In the genomic region with DNA sequence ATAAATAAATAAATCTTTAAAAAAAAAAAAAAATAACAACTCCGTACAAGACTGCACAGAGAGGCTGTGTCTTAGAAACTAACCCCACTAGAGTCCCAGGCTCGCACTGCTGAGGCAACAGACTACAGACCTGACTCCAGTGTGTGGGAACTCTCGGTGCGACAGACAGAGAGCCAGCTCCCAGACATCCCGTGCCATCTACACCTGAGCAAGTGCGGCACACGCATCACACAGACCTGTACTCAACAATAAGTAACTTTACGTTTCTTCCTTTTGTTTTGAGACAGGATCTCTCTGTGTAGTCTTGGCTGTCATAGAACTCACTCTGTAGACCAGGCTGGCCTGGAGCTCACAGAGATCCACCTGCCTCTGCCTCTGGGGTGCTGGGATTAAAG, we compare ENCODE assay signal across 18 mouse cellular contexts. TPM values are rescaled to one million over a fixed set of nuclear protein-coding genes. Genes with fewer than 3 reads are reported as not detected.
DNase-seq lines count a peak whose midpoint lies in the region; ATAC-seq and TF ChIP-seq lines count a peak whose summit lies in the region.
"Had no signal": no experiment of that assay in that cellular context is flagged by ENCODE, and none has a peak within 500 bp of the region (broad histone marks: within the 10 kb centered on the region; RNA-seq: fewer than 3 reads in every experiment).

No protein-coding gene starts in this region.

- no peaks in the 10 kb centered on the region for H3K9me3 ChIP-seq in kidney, embryonic 15.5 days (replicated peaks)
- H3K9me3 ChIP-seq in liver, embryonic 14.5 days (ENCODE audit: control insufficient read depth, low read length): no peaks in the 10 kb centered on the region
- H3K9me3 ChIP-seq: heart, embryonic 12.5 days had no signal

- TF ChIP-seq CTCF in liver, embryonic 14.5 days (IDR thresholded peaks at IDR 0.05; ENCODE audit: low read depth): no peak

- peaks cover 7% of the 10 kb centered on the region; the same call in 1 of the 2 replicates for H3K36me3 ChIP-seq in kidney, embryonic 15.5 days
- H3K36me3 ChIP-seq in liver, embryonic 14.5 days (replicated peaks; ENCODE audit: control insufficient read depth, insufficient read depth, low read depth): no peaks in the 10 kb centered on the region

- H3K9ac ChIP-seq in kidney, embryonic 15.5 days: no peak overlapping the region
- no peak overlapping the region for H3K9ac ChIP-seq in liver, embryonic 14.5 days (replicated peaks)
- H3K9ac ChIP-seq: forebrain, postnatal 0 days had no signal

- no peak overlapping the region for H3K4me2 ChIP-seq in kidney, embryonic 15.5 days
- H3K4me2 ChIP-seq in liver, embryonic 14.5 days (ENCODE audit: low read depth): peak overlapping the region; percentile 74
- H3K4me2 ChIP-seq: midbrain, embryonic 11.5 days had no signal

- DNase-seq in kidney, postnatal 14 days: no peak
- DNase-seq in 416B (ENCODE audit: low read depth) (peak; percentile 7), A20 (ENCODE audit: low read depth, low spot score) (peak; percentile 27)
- DNase-seq in liver, embryonic 14.5 days (ENCODE audit: low read depth in 3 of 3, low spot score in 3 of 3): no peak
- DNase-seq in left cerebral cortex, postnatal 10 days (ENCODE audit: extremely low spot score in 1 of 2, low spot score in 2 of 2): no peak
- DNase-seq in cerebellum, postnatal 25 days: no peak
- DNase-seq: adrenal gland, postnatal 36 days; forebrain, postnatal 0 days; kidney, adult 8-10 months; kidney, postnatal 4 days; lung, postnatal 36 days; right cerebral cortex, postnatal 14 days had no signal

- no peak for TF ChIP-seq EP300 in liver, embryonic 14.5 days (IDR thresholded peaks at IDR 0.05; ENCODE audit: low read depth)

- H3K4me3 ChIP-seq in kidney, embryonic 15.5 days (replicated peaks): no peak overlapping the region
- peak overlapping the region; percentile 31 to 36; a peak in 2 of 4 replicates for H3K4me3 ChIP-seq in liver, embryonic 14.5 days (ENCODE audit: insufficient read depth in 1 of 2, low read depth in 2 of 2, low read length in 2 of 2)
- H3K4me3 ChIP-seq: heart, embryonic 12.5 days had no signal

- no peak for ATAC-seq in kidney, embryonic 15.5 days (replicated peaks; ENCODE audit: low FRiP score)
- no peak for ATAC-seq in liver, embryonic 14.5 days (ENCODE audit: insufficient read depth)
- ATAC-seq: activated CD4-positive, CD25-positive, alpha-beta regulatory T cell, adult 4 months; forebrain, postnatal 0 days; inflammation-experienced regulatory T-cells, adult 6 months; Patski had no signal

- H3K4me1 ChIP-seq in kidney, embryonic 15.5 days: peaks cover 60% of the 10 kb centered on the region
- H3K4me1 ChIP-seq in liver, embryonic 14.5 days (replicated peaks; ENCODE audit: control insufficient read depth in 2 of 2, insufficient read depth in 2 of 2, low read length in 1 of 2): peaks cover 66 to 76% of the 10 kb centered on the region in 2 experiments

- 0 out of 2 replicates have a peak overlapping the region, but pooled peaks have one; percentile 45 for H3K27ac ChIP-seq in kidney, embryonic 15.5 days
- H3K27ac ChIP-seq in liver, embryonic 14.5 days: peak overlapping the region; percentile 3

- intact Hi-C loops in left cerebral cortex, postnatal 10 days (cut with DNase I): loop anchor here (10.0 kb wide), 1 partner anchor 263 kb away; the partner anchor contains the start of gene Tcf3

- H3K27me3 ChIP-seq in kidney, embryonic 15.5 days: no peaks in the 10 kb centered on the region
- H3K27me3 ChIP-seq in liver, embryonic 14.5 days (ENCODE audit: control insufficient read depth, insufficient read depth, low read length): no peaks in the 10 kb centered on the region
- H3K27me3 ChIP-seq: heart, embryonic 12.5 days; Patski had no signal

- 89% methylated on average over 8 of the region's 8 CpGs for WGBS in kidney, embryonic 15.5 days
- WGBS in liver, embryonic 14.5 days (ENCODE audit: insufficient replicate concordance): 62% methylated on average over 8 of the region's 8 CpGs

RNA-seq across cellular contexts. Expression of gene Mob3a, which starts 4.4 kb away (rescaled TPM):
- polyA plus RNA-seq in kidney, embryonic 15.5 days (2015; fragmentation: Nextera tagmentation; extraction: Ambion mirVana): 37.7 and 41.5 TPM in 2 replicates
- polyA plus RNA-seq in liver, embryonic 14.5 days (2012; rRNA removed): 13.0 and 15.8 TPM in 2 replicates
- polyA plus RNA-seq in liver, embryonic 14.5 days (2014; fragmentation: Nextera tagmentation; extraction: Ambion mirVana): 14.2 and 16.0 TPM in 2 replicates
- 10 to 100 TPM; 21.8 to 24.7 TPM for total RNA-seq in left cerebral cortex, postnatal 10 days (2021)

RNA-seq across cellular contexts. Expression of gene Izumo4, which starts 4.6 kb away (rescaled TPM):
- 22.8 and 26.2 TPM in 2 replicates for polyA plus RNA-seq in kidney, embryonic 15.5 days (2015; fragmentation: Nextera tagmentation; extraction: Ambion mirVana)
- 9.9 and 11.3 TPM in 2 replicates for polyA plus RNA-seq in liver, embryonic 14.5 days (2012; rRNA removed)
- 4.0 and 6.0 TPM in 2 replicates for polyA plus RNA-seq in liver, embryonic 14.5 days (2014; fragmentation: Nextera tagmentation; extraction: Ambion mirVana)
- 10 to 100 TPM; 56.3 to 63.5 TPM for total RNA-seq in left cerebral cortex, postnatal 10 days (2021)

RNA-seq across cellular contexts. Expression of gene Mknk2, which starts 19.5 kb away (rescaled TPM):
- 95.3 and 103 TPM in 2 replicates for polyA plus RNA-seq in kidney, embryonic 15.5 days (2015; fragmentation: Nextera tagmentation; extraction: Ambion mirVana)
- polyA plus RNA-seq in liver, embryonic 14.5 days (2012; rRNA removed): 59.7 and 69.1 TPM in 2 replicates
- polyA plus RNA-seq in liver, embryonic 14.5 days (2014; fragmentation: Nextera tagmentation; extraction: Ambion mirVana): 58.7 and 74.3 TPM in 2 replicates
- total RNA-seq in left cerebral cortex, postnatal 10 days (2021): 10 to 100 TPM; 46.1 to 47.1 TPM

RNA-seq across cellular contexts. Expression of gene Btbd2, which starts 40.5 kb away (rescaled TPM):
- polyA plus RNA-seq in kidney, embryonic 15.5 days (2015; fragmentation: Nextera tagmentation; extraction: Ambion mirVana): 78.6 and 83.2 TPM in 2 replicates
- polyA plus RNA-seq in liver, embryonic 14.5 days (2012; rRNA removed): 8.2 and 11.3 TPM in 2 replicates
- polyA plus RNA-seq in liver, embryonic 14.5 days (2014; fragmentation: Nextera tagmentation; extraction: Ambion mirVana): 8.6 and 12.0 TPM in 2 replicates
- total RNA-seq in left cerebral cortex, postnatal 10 days (2021): 10 to 100 TPM; 89.6 to 91.0 TPM

RNA-seq across cellular contexts. Expression of gene Ap3d1, which starts 44.7 kb away (rescaled TPM):
- 68.1 and 70.9 TPM in 2 replicates for polyA plus RNA-seq in kidney, embryonic 15.5 days (2015; fragmentation: Nextera tagmentation; extraction: Ambion mirVana)
- 24.5 and 26.2 TPM in 2 replicates for polyA plus RNA-seq in liver, embryonic 14.5 days (2012; rRNA removed)
- 20.1 and 22.4 TPM in 2 replicates for polyA plus RNA-seq in liver, embryonic 14.5 days (2014; fragmentation: Nextera tagmentation; extraction: Ambion mirVana)
- total RNA-seq in left cerebral cortex, postnatal 10 days (2021): 100 to 1,000 TPM; 146 to 151 TPM

Comparison
In these comparisons a context has a peak if more than half of its experiments do, and no peak if none do; other contexts are left out.
1. DNase-seq: peak in 416B (single experiment) and A20 (single experiment); none in kidney, postnatal 14 days (single experiment), liver, embryonic 14.5 days (0 of 3), left cerebral cortex, postnatal 10 days (0 of 2) and cerebellum, postnatal 25 days (0 of 2).